Mouse (Mus musculus) embryonic fibroblast, embryonic 13.5 days (primary cell): ENCODE measurements around the gene Pcgf2.

ENCODE experiments used
- CTCF ChIP-seq: IDR thresholded peaks from 2 replicates; pipeline ENCODE4 v1.5.1; 2011; ENCODE audit warnings: mild to moderate bottlenecking, control low read depth, low read length, moderate library complexity, borderline replicate concordance; ENCODE audit not compliant: insufficient read depth
- POLR2A ChIP-seq: IDR thresholded peaks from 2 replicates; pipeline ENCODE4 v1.6.1; 2011; ENCODE audit warnings: low read depth, mild to moderate bottlenecking, control low read depth, low read length, moderate library complexity

GRCm38 (mm10) chr11:97714784-97715760 is 14.8 kb upstream of the Pcgf2 start:
- TF ChIP-seq POLR2A (no peak), CTCF (no peak)
